Mouse (Mus musculus) limb, embryonic 15.5 days (tissue): ENCODE measurements around the gene Pik3c2g. TPM values are rescaled to one million over a fixed set of nuclear protein-coding genes. Genes with fewer than 3 reads are reported as not detected.
"Not testable (repeated sequence)": the region's sequence is repeated elsewhere in the genome, so short reads cannot be mapped to it uniquely, and the experiment has no call there.

Source experiments
- ATAC-seq: fragments of 200-750 bp; cut with Nextera tagmentation; 2 replicates; pipeline ENCODE4 v1.8.0; 2017; ENCODE audit warnings: low read depth, moderate TSS enrichment; ENCODE audit not compliant: insufficient number of reproducible peaks, low FRiP score, low TSS enrichment
- H3K27ac ChIP-seq: fragments of 300-500 bp; sonication (generic); 2 replicates; pipeline ENCODE4 v1.5.1; 2015; ENCODE audit warnings: moderate library complexity, mild to moderate bottlenecking, inconsistent platforms
- H3K27me3 ChIP-seq: fragments of 300-500 bp; sonication (generic); 2 replicates; pipeline ENCODE4 v1.6.1; 2015; ENCODE audit warnings: inconsistent platforms
- H3K36me3 ChIP-seq: fragments of 300-500 bp; sonication (generic); 2 replicates; pipeline ENCODE4 v1.6.1; 2015; ENCODE audit warnings: inconsistent platforms
- H3K4me1 ChIP-seq: fragments of 300-500 bp; sonication (generic); 2 replicates; pipeline ENCODE4 v1.6.1; 2015; ENCODE audit warnings: inconsistent platforms
- H3K4me2 ChIP-seq: fragments of 300-500 bp; sonication (generic); 2 replicates; pipeline ENCODE4 v1.6.1; 2015; ENCODE audit warnings: mild to moderate bottlenecking, inconsistent platforms
- H3K4me3 ChIP-seq: fragments of 300-500 bp; sonication (generic); 2 replicates; pipeline ENCODE4 v1.5.1; 2015; ENCODE audit warnings: mild to moderate bottlenecking, inconsistent platforms
- H3K9ac ChIP-seq: fragments of 300-500 bp; sonication (generic); 2 replicates; pipeline ENCODE4 v1.6.1; 2015; ENCODE audit warnings: inconsistent platforms
- H3K9me3 ChIP-seq: fragments of 300-500 bp; sonication (generic); 2 replicates; pipeline ENCODE4 v1.6.1; 2016; ENCODE audit warnings: inconsistent platforms
- WGBS: fragments of 180-500 bp; shearing (Covaris S2); methylation state at CpG from one replicate; pipeline ENCODE4 v1.1.7; 2015; 5-methylcytosine and 5-hydroxymethylcytosine counted together
- polyA plus RNA-seq: library from polyadenylated mRNA; unstranded; fragments of >200 nt; fragmentation: Nextera tagmentation; extraction: Ambion mirVana; gene quantifications from 2 replicates; pipeline ENCODE4 v1.2.1, GENCODE M21; 2015

Gene Pik3c2g
- polyA plus RNA-seq, 1 experiment from 2014 or later: 2.0 TPM

DNA sequence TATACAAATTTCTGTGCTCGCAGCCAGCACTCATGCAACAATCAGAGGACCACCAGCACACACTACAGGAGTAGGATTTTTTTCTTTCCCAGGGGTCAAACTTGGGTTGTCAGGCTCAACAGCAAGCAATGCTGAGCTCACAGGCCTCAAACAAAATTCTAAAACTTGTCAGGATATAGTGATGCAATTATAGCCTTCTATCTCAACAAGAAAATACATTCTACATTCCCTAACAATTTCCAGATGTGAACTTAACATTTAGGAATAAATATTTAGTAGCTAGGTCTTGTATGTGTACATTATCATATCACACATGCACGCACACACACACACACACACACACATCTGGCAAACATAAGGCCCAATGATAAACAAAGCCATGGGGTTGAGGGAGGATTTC is 308.6 kb downstream of the Pik3c2g start:
- H3K4me1 ChIP-seq: no peaks in the 10 kb centered on the region
- H3K27me3 ChIP-seq: no peaks in the 10 kb centered on the region
- H3K27ac ChIP-seq: no peak overlapping the region
- no peaks in the 10 kb centered on the region for H3K36me3 ChIP-seq
- no peak overlapping the region for H3K9ac ChIP-seq
- 58% methylated on average over 2 of the region's 2 CpGs for WGBS
- H3K4me3 ChIP-seq: no peak overlapping the region
- no peak overlapping the region for H3K4me2 ChIP-seq
- ATAC-seq: no peak
- H3K9me3 ChIP-seq: no peaks in the 10 kb centered on the region

- H3K9me3 ChIP-seq: no peaks in the 10 kb centered on the region
- H3K36me3 ChIP-seq: no peaks in the 10 kb centered on the region
- H3K9ac ChIP-seq: no peak overlapping the region
- ATAC-seq: no peak
- no peaks in the 10 kb centered on the region for H3K27me3 ChIP-seq
- H3K4me1 ChIP-seq: no peaks in the 10 kb centered on the region
- no peak overlapping the region for H3K4me2 ChIP-seq
- H3K4me3 ChIP-seq: no peak overlapping the region
- H3K27ac ChIP-seq: no peak overlapping the region
- WGBS: 80% methylated on average over 8 of the region's 8 CpGs
These were observed 312.7 kb downstream of the Pik3c2g start for GRCm38 (mm10) chr6:139899630-139900151.

DNA sequence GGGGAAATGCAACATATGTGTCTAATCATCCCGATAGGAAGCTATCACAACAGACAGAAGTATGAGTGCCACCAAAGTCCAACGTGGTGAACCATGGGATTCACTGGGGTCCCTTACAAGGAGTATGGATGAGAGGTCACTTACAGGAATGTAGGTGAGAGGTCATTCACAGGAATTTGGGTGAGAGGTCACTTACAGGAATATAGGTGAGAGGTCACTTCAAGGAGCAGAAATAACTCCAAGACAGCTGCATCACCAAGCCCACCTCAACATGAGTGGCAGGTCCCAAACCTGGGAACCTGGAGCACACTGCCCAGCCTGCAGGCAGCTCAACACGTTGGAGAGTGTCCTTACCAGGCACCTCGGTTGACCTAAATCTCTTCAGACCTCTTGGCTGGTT is 314.8 kb downstream of the Pik3c2g start:
- Histone ChIP-seq H3K27me3 (no peaks in the 10 kb centered on the region), H3K36me3 (no peaks in the 10 kb centered on the region), H3K4me1 (no peaks in the 10 kb centered on the region), H3K9me3 (no peaks in the 10 kb centered on the region), H3K27ac (no peak overlapping the region), H3K9ac (no peak overlapping the region), H3K4me2 (no peak overlapping the region), H3K4me3 (no peak overlapping the region)
- ATAC-seq: no peak
- 74% methylated on average over 4 of the region's 4 CpGs for WGBS

DNA sequence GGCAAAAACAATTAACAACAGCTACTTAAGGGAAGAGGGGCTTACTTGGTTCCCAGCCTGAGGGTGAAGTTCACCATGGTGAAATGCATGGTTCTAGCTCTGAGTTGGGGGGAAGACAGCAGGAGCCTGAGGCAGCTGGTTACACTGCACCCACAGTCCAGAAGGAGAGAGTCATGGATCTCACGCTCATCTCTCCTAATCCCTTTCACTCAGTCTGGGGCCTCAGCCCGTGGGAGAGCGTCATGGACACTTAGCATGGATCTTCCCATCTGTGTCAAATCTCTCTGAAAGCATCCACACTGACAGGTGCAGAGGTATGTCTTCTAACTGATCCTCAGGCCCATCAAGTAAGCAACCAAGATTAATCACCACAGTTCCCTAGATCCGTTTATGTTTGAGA is 320.1 kb downstream of the Pik3c2g start:
- no peak for ATAC-seq

GRCm38 (mm10) chr6:139908997-139909669 is 322.1 kb downstream of the Pik3c2g start:
- no peak; the same call in 1 of the 2 replicates for ATAC-seq
- H3K4me3 ChIP-seq: no peak overlapping the region
- WGBS: 34% methylated on average over 12 of the region's 12 CpGs
- H3K9me3 ChIP-seq: no peaks in the 10 kb centered on the region
- no peak overlapping the region for H3K4me2 ChIP-seq
- H3K27ac ChIP-seq: peak overlapping the region; percentile 33; the same call in 1 of the 2 replicates
- no peaks in the 10 kb centered on the region; the same call in 1 of the 2 replicates for H3K4me1 ChIP-seq
- H3K27me3 ChIP-seq: no peaks in the 10 kb centered on the region
- H3K36me3 ChIP-seq: no peaks in the 10 kb centered on the region
- no peak overlapping the region for H3K9ac ChIP-seq

More for the DNA sequence above, 320.1 kb downstream of the Pik3c2g start:
- H3K36me3 ChIP-seq: no peaks in the 10 kb centered on the region
- H3K4me2 ChIP-seq: no peak overlapping the region
- WGBS: 66% methylated on average over 4 of the region's 4 CpGs
- no peak overlapping the region for H3K27ac ChIP-seq
- no peaks in the 10 kb centered on the region; the same call in 1 of the 2 replicates for H3K4me1 ChIP-seq
- H3K9me3 ChIP-seq: no peaks in the 10 kb centered on the region
- no peak overlapping the region for H3K4me3 ChIP-seq
- H3K9ac ChIP-seq: no peak overlapping the region
- H3K27me3 ChIP-seq: no peaks in the 10 kb centered on the region

GRCm38 (mm10) chr6:139928766-139929165 is 341.7 kb downstream of the Pik3c2g start:
- Histone ChIP-seq H3K36me3 (no peaks in the 10 kb centered on the region), H3K9me3 (no peaks in the 10 kb centered on the region), H3K27ac (no peak overlapping the region), H3K4me3 (no peak overlapping the region), H3K27me3 (no peaks in the 10 kb centered on the region), H3K4me1 (no peaks in the 10 kb centered on the region), H3K4me2 (no peak overlapping the region), H3K9ac (no peak overlapping the region)
- ATAC-seq: no peak
- WGBS: 82% methylated on average over 5 of the region's 5 CpGs

- no peak for ATAC-seq
- WGBS: 62% methylated on average over 2 of the region's 2 CpGs
- Histone ChIP-seq H3K27me3 (no peaks in the 10 kb centered on the region), H3K4me3 (no peak overlapping the region), H3K27ac (no peak overlapping the region), H3K4me1 (no peaks in the 10 kb centered on the region), H3K4me2 (no peak overlapping the region), H3K36me3 (no peaks in the 10 kb centered on the region), H3K9me3 (no peaks in the 10 kb centered on the region), H3K9ac (no peak overlapping the region)
These were observed 347.8 kb downstream of the Pik3c2g start for GRCm38 (mm10) chr6:139934861-139935260.

- H3K27me3 ChIP-seq, H3K4me3 ChIP-seq, H3K9ac ChIP-seq, H3K9me3 ChIP-seq, H3K4me2 ChIP-seq, H3K4me1 ChIP-seq, H3K27ac ChIP-seq, H3K36me3 ChIP-seq, ATAC-seq: not testable (repeated sequence)
- 64% methylated on average over 4 of the region's 4 CpGs for WGBS
These were observed 350.6 kb downstream of the Pik3c2g start for GRCm38 (mm10) chr6:139937581-139937980.

DNA sequence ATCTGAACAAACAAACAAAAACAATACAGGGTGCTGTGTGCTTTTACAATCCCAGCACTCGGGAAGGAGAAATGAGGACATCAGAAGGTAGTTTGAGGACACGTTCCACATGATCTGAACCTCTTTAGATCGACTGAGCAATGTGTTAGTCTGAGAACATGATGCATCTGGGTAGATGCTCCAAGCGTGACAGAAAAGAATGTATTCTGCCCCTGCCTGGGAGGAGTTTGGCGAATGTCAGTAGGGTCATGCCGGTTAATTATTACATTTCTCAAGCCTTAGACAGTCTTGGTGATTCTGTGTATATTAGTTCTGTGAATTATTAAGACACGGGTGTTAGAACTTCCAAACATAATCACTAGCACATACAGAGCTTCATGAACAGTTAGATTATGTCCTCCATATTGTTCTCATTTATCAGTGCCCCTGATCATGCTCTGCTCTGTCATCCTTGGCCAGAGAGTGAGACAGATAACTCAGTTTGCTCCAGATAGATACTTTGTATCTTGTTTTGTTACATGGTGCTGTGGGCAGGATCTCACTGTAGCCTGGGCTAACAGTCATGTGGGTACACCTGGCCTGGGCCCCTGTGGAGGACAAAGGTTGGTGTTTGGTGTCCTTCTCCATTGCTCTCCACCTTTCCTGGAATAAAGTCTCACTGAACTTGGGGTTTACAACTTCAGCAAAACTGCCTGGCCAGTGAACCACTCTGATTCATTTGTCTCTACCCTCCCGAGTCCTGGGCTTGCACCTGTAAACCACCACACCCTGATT is 360.3 kb downstream of the Pik3c2g start:
- Histone ChIP-seq H3K9me3 (no peaks in the 10 kb centered on the region), H3K4me2 (no peak overlapping the region), H3K36me3 (no peaks in the 10 kb centered on the region), H3K4me3 (no peak overlapping the region), H3K27ac (no peak overlapping the region), H3K27me3 (no peaks in the 10 kb centered on the region), H3K4me1 (no peaks in the 10 kb centered on the region), H3K9ac (no peak overlapping the region)
- ATAC-seq: no peak
- 81% methylated on average over 8 of the region's 8 CpGs for WGBS

DNA sequence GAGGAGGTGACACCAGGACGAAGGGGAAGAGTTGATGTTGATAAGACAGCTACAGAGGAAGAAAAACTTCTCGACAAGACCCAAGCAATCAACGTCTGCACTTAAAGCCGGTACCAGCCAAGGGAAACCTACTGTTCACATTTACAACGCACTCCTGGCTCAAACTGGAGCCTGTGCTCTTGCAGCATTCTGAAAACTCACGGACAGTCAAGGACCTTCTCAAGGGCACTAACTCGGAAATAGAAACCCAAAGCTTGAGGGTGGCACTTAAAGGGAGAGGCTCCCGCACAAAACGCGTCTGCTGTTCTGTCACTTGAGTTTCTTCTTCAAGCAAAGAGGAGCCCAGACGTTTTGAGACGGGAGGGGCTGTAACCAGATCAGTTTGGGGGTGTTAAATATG is 366.6 kb downstream of the Pik3c2g start:
- H3K9me3 ChIP-seq: no peaks in the 10 kb centered on the region
- no peaks in the 10 kb centered on the region for H3K4me1 ChIP-seq
- WGBS: 77% methylated on average over 12 of the region's 12 CpGs
- H3K4me2 ChIP-seq: no peak overlapping the region
- no peaks in the 10 kb centered on the region for H3K27me3 ChIP-seq
- no peak for ATAC-seq
- no peaks in the 10 kb centered on the region for H3K36me3 ChIP-seq
- H3K27ac ChIP-seq: no peak overlapping the region
- H3K9ac ChIP-seq: no peak overlapping the region
- no peak overlapping the region for H3K4me3 ChIP-seq

DNA sequence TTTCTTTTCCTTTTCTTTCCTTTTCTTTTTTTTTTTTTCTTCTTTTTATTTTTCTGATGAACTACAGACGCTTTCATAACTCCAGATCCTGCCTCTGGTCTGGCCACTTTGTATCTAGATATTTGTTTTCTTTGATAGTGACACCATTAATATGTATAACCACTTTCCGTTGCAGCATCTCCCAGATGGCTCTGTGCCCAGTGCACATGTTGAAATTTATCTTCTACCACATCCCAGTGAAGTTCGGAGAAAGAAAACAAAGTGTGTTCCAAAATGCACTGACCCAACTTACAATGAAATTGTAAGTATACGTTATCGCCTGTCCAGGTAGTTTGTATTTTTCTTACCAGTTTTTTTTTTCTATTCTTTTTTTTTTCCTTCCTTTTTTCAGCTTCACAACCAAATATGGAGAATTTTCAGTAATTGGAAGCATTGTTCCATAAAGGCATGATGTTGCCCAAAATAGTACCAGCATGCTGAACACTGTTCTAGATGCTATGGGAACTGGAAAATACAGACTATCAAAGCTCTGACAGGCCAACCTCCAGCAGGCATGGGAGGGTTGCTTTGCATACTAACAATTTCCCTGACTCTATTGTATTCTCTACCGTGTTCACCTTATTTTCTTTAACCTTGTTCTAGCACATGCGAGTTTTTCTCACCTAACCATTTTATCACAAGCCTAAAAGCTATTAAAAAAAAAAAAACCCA is 370.7 kb downstream of the Pik3c2g start:
- WGBS: 66% methylated on average over 7 of the region's 7 CpGs
- Histone ChIP-seq H3K9ac (no peak overlapping the region), H3K27ac (no peak overlapping the region), H3K36me3 (no peaks in the 10 kb centered on the region), H3K4me1 (no peaks in the 10 kb centered on the region), H3K27me3 (no peaks in the 10 kb centered on the region), H3K9me3 (no peaks in the 10 kb centered on the region), H3K4me2 (no peak overlapping the region), H3K4me3 (no peak overlapping the region)
- no peak for ATAC-seq

DNA sequence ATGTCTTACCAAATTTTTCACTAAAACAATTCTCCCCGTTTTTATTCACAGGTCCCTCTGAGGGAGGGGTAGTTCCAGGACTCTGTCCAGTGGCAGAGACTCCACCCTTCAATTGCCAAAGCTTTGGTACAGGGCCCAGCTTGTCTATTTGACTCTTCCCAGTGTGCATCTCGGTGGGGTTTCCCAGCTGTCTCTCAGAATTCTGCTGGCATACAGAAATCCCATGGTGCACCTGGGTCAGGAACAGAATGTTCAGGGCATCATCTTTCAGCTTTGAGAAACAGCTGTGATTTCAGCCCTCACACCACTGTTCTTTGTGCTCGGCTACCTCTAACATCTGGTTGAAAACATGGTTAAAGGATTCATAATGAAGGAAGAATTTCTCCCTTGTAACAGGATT is 376.8 kb downstream of the Pik3c2g start:
- Histone ChIP-seq H3K9ac (no peak overlapping the region), H3K4me2 (no peak overlapping the region), H3K9me3 (no peaks in the 10 kb centered on the region), H3K36me3 (no peaks in the 10 kb centered on the region), H3K4me1 (no peaks in the 10 kb centered on the region), H3K27me3 (no peaks in the 10 kb centered on the region), H3K4me3 (no peak overlapping the region), H3K27ac (no peak overlapping the region)
- ATAC-seq: no peak
- WGBS: 43% methylated on average over 3 of the region's 3 CpGs
